Mouse (Mus musculus) left cerebral cortex, postnatal 10 days (tissue): ENCODE data around the gene Mon1b. TPM values are rescaled to one million over a fixed set of nuclear protein-coding genes. Genes with fewer than 3 reads are reported as not detected.

ENCODE experiments used
- DNase-seq, 2 experiments: peaks; one replicate each; pipeline ENCODE4 v3.0.0; 2021 to 2022; ENCODE audit warnings: low spot score in 2 of 2, mixed read lengths in 1 of 2; ENCODE audit errors: extremely low spot score in 1 of 2
- intact Hi-C: fragments of 180-260 bp; cut with DNase I; formaldehyde crosslinking; loops from one replicate; pipeline ENCODE4 v1.15.1; 2025
- total RNA-seq, 2 experiments: library from RNA; stranded (reverse); gene quantifications; 2 replicates each; pipeline ENCODE4 v1.2.3; 2021

The Mon1b gene
- total RNA-seq, result 10 to 100 TPM; 17.6 to 19.8 TPM

DNA sequence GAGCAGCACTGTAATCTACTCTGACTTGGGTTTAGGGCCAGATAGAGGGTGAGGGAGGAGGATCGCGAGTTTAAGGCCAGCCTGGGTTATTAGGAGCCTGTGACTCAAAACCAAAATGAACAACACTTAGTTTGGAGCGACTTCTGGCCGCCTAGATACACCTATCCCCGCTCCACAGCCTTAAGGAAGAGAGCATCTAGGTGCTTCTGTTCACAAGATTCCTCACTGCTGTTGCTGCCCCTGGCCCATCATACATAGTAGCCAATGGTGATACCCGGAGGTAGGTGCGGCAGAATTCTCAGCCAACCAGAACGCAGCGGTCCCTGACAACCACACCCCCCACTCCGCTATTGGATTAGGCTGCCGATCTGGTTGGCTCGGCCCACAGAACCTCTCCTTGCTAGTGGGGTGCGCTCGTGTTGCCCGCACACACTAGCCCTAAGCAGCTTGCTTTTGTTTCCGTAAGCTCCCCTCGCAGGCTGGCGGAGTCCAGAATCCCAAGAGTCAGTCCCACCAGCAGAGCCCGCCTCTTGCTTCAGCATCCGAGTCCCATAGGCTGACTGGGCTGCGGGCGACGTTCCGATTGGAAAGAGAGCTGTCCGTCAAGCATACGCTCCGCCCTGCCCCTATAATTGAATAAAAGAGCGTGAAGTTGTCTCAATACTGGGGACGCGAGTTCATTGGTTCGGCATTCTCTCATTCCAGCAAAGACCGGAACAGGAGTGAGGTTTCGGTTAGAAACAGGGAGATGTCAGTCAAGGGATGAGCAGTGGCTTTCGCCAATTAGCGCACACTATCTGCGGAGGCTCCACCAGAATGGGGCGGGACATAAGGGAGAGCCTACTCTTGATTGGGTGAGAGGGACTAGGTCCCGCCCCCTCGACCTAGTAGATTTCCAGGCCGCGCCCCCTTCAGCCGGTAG, at the start of gene Mon1b:
Mon1b (plus strand) TSS at position 918 of the 922 bp plus-strand sequence.
- intact Hi-C loops, result loop anchor here (5.0 kb wide), 1 partner anchor 1573 kb away; no protein-coding TSS in a partner anchor
- DNase-seq, result peak; percentile 96 to 98

DNA sequence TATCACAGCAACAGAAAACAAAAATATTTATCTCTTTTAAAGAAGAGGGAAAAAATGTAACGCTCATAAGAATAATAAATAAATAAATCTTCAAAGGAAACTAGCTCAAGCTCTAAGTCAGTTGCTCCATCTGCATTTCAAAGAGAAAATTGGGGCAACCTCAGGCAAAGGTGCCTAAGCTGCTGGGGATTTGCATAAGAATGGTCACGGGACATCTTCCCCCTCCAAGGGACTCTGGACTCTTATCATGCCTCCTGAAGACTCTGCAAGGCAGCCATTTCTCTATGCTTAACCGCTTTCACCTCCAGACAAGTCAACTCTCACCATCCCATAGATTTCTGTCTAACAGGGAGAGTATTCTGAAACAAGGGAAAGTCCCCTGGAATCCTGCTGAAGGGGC, 37.0 kb upstream of the Mon1b start:
- no peak for DNase-seq
- intact Hi-C loops, result no loop called here

DNA sequence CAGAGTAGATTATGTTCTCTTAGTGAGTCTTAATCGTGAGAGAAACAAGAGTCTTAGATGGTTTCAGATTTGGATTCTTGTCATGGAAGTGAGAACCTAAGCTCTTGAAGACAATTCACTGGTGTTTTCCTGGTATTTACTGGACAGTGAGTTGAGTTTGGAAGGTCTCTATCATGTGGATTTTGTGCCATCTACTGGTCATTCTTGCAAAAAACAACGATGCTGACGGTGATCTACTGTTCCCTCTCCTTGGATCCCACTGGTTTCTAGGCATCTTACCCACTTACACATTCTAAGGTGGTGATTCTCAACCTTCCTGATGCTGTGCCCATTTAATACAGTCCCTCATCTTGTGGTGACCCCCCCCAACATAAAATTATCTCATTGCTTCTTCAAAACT, 2.8 kb upstream of the Mon1b start:
- DNase-seq, result peak in 1 of 2 experiments; percentile 69
- intact Hi-C loops, result loop anchor here (2.0 to 5.0 kb wide), 2 partner anchors 1570 to 1586 kb away; no protein-coding TSS in a partner anchor

GRCm38 (mm10) chr8:113634161-113634560, 1.2 kb upstream of the Mon1b start:
- DNase-seq, result no peak
- intact Hi-C loops, result loop anchor here (5.0 kb wide), 1 partner anchor 1572 kb away; no protein-coding TSS in a partner anchor

- intact Hi-C loops, result no loop called here
- peak in 1 of 2 experiments; percentile 93 for DNase-seq
These were observed 349 bp downstream of the Mon1b start for GRCm38 (mm10) chr8:113635592-113636279.

GRCm38 (mm10) chr8:113636280-113636628, 867 bp downstream of the Mon1b start:
- intact Hi-C loops, result no loop called here
- no peak for DNase-seq

DNA sequence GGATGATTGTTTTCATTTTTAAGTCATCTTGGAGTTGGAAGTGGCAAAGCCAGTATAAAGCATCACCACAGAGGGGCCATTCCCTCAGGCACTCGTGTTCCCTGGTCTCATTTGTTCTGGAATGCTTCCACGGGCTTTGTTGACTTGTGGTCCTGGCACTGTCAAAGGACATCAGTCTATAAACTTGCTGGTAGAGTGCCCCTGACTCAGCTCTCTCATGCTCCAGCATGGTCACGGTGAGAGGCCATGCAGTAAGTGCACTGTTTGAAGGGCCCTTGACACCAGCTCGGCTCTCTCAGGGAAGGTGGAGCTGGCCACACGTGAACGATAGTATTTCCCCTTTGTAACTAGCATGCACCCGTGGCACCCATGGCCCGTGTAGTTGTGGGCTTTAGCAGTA, 5.0 kb downstream of the Mon1b start:
- intact Hi-C loops, result no loop called here
- no peak for DNase-seq

- DNase-seq, result peak in 1 of 2 experiments; percentile 24
- intact Hi-C loops, result no loop called here
These were observed 7.5 kb downstream of the Mon1b start, which contains the start of gene Syce1l for GRCm38 (mm10) chr8:113642926-113643325. Gene Syce1l (plus strand): TSS chr8:113643213.

DNA sequence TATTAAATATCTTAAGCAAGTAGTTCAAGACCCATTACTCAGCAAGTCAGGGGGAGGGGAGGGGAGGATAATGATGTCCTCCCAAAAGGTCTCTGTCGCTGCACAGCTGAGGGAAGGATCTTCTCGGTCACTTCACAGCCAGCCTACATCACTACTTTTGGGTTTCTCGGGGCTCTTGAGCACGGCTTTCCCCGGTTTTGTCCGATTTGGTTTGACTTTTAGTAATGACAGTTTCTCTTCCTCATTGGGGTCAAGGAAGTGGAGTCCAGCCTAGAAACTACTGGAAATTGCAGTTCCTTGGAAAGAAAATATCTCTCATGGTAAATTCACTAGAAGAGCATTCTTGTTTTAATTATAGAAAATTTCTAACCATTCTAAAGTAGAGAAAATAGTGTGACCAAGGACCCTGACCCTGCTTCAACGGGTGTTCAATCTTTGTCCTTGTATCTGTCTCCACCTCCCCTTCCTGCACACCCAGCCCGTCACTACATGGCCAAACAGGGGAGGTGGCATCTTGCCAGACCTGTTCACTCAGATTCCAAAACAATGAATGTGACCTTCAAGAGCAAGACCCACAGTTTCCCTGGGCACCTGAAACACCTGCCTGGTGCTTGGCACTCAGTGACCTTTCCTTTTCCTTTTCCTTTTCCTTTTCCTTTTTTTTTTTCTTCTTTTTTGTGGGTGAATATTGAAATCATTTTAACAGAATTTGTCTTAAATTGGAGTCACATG, 8.3 kb downstream of the Mon1b start:
- intact Hi-C loops, result no loop called here
- peak in 1 of 2 experiments; percentile 25 for DNase-seq

GRCm38 (mm10) chr8:113645220-113645619, 9.8 kb downstream of the Mon1b start:
- DNase-seq, result peak in 1 of 2 experiments; percentile 13
- intact Hi-C loops, result no loop called here

DNA sequence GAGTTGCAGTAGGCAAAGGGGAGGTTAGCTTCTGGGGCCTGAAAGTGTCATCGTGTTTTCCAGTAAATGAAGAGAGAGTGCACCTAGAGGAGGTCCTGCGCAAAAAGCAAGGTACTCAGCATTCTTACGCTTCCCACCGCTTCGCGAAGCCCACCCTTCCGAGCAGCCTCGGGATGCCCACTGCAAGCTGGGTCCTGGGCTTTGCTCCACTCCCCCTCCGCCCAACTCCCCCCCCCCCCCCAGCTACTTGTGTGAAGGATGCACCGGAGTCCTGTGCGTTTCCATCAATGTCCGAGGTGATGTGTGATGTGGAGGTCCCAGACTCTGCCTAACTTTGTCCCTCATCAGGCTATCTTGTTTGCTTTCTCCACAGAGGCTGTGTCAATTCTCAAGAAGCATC, 17.1 kb downstream of the Mon1b start:
- peak in 1 of 2 experiments; percentile 8 for DNase-seq
- intact Hi-C loops, result no loop called here

DNA sequence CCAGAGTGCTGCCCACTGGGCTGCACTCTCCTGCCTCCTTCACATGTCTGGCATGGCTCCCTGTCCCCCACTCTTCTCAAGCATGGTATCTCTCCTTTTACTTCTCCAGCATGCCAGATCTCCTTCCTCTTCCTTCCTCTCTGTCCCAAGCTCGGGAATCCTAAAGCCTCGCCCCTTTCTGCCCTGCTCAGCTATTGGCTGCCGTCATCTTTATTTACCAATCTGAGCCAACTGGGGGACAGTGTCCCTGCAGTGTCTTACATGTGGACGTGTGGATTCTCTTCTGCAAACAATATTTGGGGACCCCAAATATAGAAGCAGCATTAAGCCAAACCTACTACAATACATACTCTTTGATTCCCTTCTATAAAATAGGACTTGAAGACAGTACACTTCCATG, 17.8 kb downstream of the Mon1b start:
- peak in 1 of 2 experiments; percentile 5 for DNase-seq

GRCm38 (mm10) chr8:113656154-113656553, 20.8 kb downstream of the Mon1b start:
- intact Hi-C loops, result no loop called here
- DNase-seq, result no peak

More for the DNA sequence above, 17.8 kb downstream of the Mon1b start:
- intact Hi-C loops, result no loop called here

GRCm38 (mm10) chr8:113656681-113657298, 21.4 kb downstream of the Mon1b start:
- DNase-seq, result no peak
- intact Hi-C loops, result no loop called here

- no peak for DNase-seq
- intact Hi-C loops, result loop anchor here (5.0 kb wide), 2 partner anchors 187 to 407 kb away; partner anchors contain the start of gene Adamts18
These were observed 24.7 kb downstream of the Mon1b start for GRCm38 (mm10) chr8:113660128-113660527.

- peak; percentile 87 for DNase-seq
- intact Hi-C loops, result loop anchor here (1.0 to 5.0 kb wide), 5 partner anchors 183 to 774 kb away; partner anchors contain the start of genes Adamts18 and Wwox
These were observed 29.2 kb downstream of the Mon1b start for GRCm38 (mm10) chr8:113664544-113664943.

DNA sequence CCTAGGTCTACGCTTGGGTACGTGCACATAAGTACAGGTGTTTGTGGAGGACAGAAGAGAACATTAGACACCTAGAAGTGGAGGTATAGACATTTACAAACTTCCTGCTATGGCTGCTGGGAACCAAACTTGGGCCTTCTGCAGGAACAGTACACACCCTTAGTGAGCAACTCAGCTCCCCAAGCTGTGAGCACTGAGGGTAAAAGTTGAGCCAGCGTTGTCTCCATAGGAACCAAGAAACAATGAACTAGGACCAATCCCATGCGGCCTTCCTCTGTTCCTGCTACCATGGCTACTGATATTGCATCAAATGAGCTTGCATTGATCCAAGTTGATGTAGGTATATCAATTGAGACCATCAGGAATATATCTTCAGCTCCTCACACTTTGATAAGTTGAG, 29.6 kb downstream of the Mon1b start:
- intact Hi-C loops, result loop anchor here (2.0 kb wide), 2 partner anchors 704 to 774 kb away; partner anchors contain the start of gene Wwox
- DNase-seq, result no peak

- intact Hi-C loops, result loop anchor here (2.0 kb wide), 2 partner anchors 703 to 773 kb away; partner anchors contain the start of gene Wwox
- DNase-seq, result no peak
These were observed 30.6 kb downstream of the Mon1b start for GRCm38 (mm10) chr8:113665951-113666350.
